Mouse (Mus musculus): ENCODE results near the gene G6pc3. TPM values are rescaled to one million over a fixed set of nuclear protein-coding genes. Genes with fewer than 3 reads are reported as not detected.

Gene G6pc3
- polyA plus RNA-seq, 1 experiment: 33.0 TPM

DNA sequence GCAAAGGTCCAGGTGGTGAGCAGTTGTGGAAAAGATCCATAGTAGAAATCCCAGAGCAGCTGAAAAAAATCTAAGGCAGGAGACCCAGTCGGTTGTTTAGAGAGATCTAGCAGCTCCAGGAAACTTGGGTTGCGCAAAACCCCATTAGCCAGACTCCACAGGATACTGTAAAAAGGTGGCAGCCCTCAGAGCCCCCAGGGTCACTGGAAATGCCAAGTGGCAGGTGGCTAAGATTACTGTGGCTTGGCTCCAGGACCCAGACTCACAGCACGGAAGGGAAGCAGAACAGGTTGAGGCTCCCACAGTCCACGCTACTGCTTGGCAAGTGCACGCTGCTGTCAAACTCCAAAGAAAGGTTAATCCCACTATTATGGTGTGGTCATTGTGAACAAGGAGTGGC lies 29.6 kb upstream of the G6pc3 start:
- H3K36me3 ChIP-seq (ENCODE audit: control insufficient read depth, insufficient read depth, low read length, poor library complexity, severe bottlenecking): peaks cover 19% of the 10 kb centered on the region
- no peak for TF ChIP-seq EP300 (IDR thresholded peaks at IDR 0.05; ENCODE audit: insufficient read depth, low read depth, low read length)
- no peak for TF ChIP-seq POLR2A (IDR thresholded peaks at IDR 0.05; ENCODE audit: insufficient read depth, low read length)
- TF ChIP-seq CTCF (IDR thresholded peaks at IDR 0.05; ENCODE audit: low read depth, low read length): no peak
- no peak overlapping the region for H3K4me3 ChIP-seq (ENCODE audit: low read depth, low read length)
- no peaks in the 10 kb centered on the region for H3K4me1 ChIP-seq (ENCODE audit: control insufficient read depth, insufficient read depth, low read length)
- no peaks in the 10 kb centered on the region for H3K27me3 ChIP-seq (ENCODE audit: control insufficient read depth, insufficient read depth, low read length, poor library complexity, severe bottlenecking)
- no peaks in the 10 kb centered on the region for H3K9me3 ChIP-seq (replicated peaks; ENCODE audit: control insufficient read depth, insufficient read depth, low read length, poor library complexity, severe bottlenecking)
- no peak overlapping the region for H3K27ac ChIP-seq (ENCODE audit: insufficient read depth, low read length)
- H3K9ac ChIP-seq (ENCODE audit: low read depth, poor library complexity, severe bottlenecking): no peak overlapping the region

DNA sequence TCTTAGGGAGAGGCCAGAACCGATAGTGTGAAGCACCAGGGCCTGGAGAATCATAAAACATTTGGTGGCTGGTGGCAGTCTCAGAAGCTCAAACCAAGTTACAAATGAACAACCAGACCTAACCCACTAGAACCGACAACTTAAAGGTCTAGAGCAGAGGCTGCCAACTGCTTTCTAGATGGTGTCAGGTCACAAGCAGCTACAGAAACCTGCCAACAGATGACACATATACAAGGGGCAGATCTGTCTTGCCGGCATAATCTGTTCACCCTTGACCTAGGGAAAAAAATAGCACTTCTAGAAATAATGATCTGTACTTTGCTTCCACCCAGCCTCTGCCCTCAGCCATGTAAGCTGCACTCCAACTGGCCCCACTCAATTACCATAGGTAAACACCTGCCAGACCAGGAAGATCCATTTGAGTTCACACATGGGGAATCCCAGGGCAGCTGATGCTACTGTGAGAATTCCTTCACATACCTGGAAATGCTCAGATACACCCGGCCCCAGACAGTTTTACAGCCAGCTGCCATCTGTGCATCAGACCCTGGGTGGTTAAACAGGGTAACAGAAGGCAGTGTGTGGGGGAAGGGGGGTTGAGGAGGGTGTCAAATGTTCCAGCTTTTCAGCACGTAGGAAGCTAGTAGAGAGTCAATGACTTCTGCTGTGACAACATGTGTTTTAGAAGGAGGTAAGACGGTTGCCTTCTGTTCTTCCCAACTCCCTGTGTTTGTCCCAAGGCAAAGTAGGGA lies 23.3 kb upstream of the G6pc3 start:
- H3K27ac ChIP-seq (ENCODE audit: insufficient read depth, low read length): no peak overlapping the region
- no peak overlapping the region for H3K9ac ChIP-seq (ENCODE audit: low read depth, poor library complexity, severe bottlenecking)
- no peaks in the 10 kb centered on the region for H3K9me3 ChIP-seq (replicated peaks; ENCODE audit: control insufficient read depth, insufficient read depth, low read length, poor library complexity, severe bottlenecking)
- H3K36me3 ChIP-seq (ENCODE audit: control insufficient read depth, insufficient read depth, low read length, poor library complexity, severe bottlenecking): peaks cover 41% of the 10 kb centered on the region
- TF ChIP-seq POLR2A (IDR thresholded peaks at IDR 0.05; ENCODE audit: insufficient read depth, low read length) (no peak), CTCF (IDR thresholded peaks at IDR 0.05; ENCODE audit: low read depth, low read length) (no peak), EP300 (IDR thresholded peaks at IDR 0.05; ENCODE audit: insufficient read depth, low read depth, low read length) (no peak)
- H3K27me3 ChIP-seq (ENCODE audit: control insufficient read depth, insufficient read depth, low read length, poor library complexity, severe bottlenecking): no peaks in the 10 kb centered on the region
- H3K4me1 ChIP-seq (ENCODE audit: control insufficient read depth, insufficient read depth, low read length): no peaks in the 10 kb centered on the region
- H3K4me3 ChIP-seq (ENCODE audit: low read depth, low read length): no peak overlapping the region

DNA sequence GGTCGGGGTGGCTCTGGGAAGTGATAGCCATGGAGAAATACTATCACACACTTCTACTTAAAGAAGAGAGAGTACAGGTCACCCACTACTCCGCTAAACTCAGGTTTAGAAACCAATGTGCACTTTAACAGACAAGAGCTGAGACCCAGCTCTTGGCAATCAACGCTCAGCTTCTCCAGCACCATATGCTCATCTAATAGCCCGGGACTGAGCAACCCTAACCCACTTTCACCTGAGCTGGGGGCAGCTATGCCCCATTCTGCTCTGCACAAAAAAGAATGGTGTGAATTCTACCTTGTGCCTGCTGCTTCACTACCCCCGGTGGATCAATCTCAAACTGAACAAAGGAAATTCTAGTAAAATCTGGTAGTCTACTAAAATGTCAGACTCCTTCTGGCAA lies 21.9 kb upstream of the G6pc3 start:
- H3K4me1 ChIP-seq (ENCODE audit: control insufficient read depth, insufficient read depth, low read length): no peaks in the 10 kb centered on the region
- no peak overlapping the region for H3K9ac ChIP-seq (ENCODE audit: low read depth, poor library complexity, severe bottlenecking)
- no peak overlapping the region for H3K27ac ChIP-seq (ENCODE audit: insufficient read depth, low read length)
- no peak overlapping the region for H3K4me3 ChIP-seq (ENCODE audit: low read depth, low read length)
- H3K9me3 ChIP-seq (replicated peaks; ENCODE audit: control insufficient read depth, insufficient read depth, low read length, poor library complexity, severe bottlenecking): no peaks in the 10 kb centered on the region
- no peak for TF ChIP-seq EP300 (IDR thresholded peaks at IDR 0.05; ENCODE audit: insufficient read depth, low read depth, low read length)
- TF ChIP-seq POLR2A (IDR thresholded peaks at IDR 0.05; ENCODE audit: insufficient read depth, low read length): no peak
- no peak for TF ChIP-seq CTCF (IDR thresholded peaks at IDR 0.05; ENCODE audit: low read depth, low read length)
- no peaks in the 10 kb centered on the region for H3K27me3 ChIP-seq (ENCODE audit: control insufficient read depth, insufficient read depth, low read length, poor library complexity, severe bottlenecking)
- peaks cover 44% of the 10 kb centered on the region for H3K36me3 ChIP-seq (ENCODE audit: control insufficient read depth, insufficient read depth, low read length, poor library complexity, severe bottlenecking)

- Histone ChIP-seq H3K27me3 (ENCODE audit: control insufficient read depth, insufficient read depth, low read length, poor library complexity, severe bottlenecking) (no peaks in the 10 kb centered on the region), H3K4me3 (ENCODE audit: low read depth, low read length) (no peak overlapping the region), H3K36me3 (ENCODE audit: control insufficient read depth, insufficient read depth, low read length, poor library complexity, severe bottlenecking) (peaks cover 37% of the 10 kb centered on the region), H3K9ac (ENCODE audit: low read depth, poor library complexity, severe bottlenecking) (no peak overlapping the region), H3K27ac (ENCODE audit: insufficient read depth, low read length) (no peak overlapping the region), H3K9me3 (replicated peaks; ENCODE audit: control insufficient read depth, insufficient read depth, low read length, poor library complexity, severe bottlenecking) (no peaks in the 10 kb centered on the region), H3K4me1 (ENCODE audit: control insufficient read depth, insufficient read depth, low read length) (no peaks in the 10 kb centered on the region)
- no peak for TF ChIP-seq POLR2A (IDR thresholded peaks at IDR 0.05; ENCODE audit: insufficient read depth, low read length)
- TF ChIP-seq EP300 (IDR thresholded peaks at IDR 0.05; ENCODE audit: insufficient read depth, low read depth, low read length): no peak
- TF ChIP-seq CTCF (IDR thresholded peaks at IDR 0.05; ENCODE audit: low read depth, low read length): no peak
Observed at GRCm38 (mm10) chr11:102168689-102169088, 20.7 kb upstream of the G6pc3 start.

DNA sequence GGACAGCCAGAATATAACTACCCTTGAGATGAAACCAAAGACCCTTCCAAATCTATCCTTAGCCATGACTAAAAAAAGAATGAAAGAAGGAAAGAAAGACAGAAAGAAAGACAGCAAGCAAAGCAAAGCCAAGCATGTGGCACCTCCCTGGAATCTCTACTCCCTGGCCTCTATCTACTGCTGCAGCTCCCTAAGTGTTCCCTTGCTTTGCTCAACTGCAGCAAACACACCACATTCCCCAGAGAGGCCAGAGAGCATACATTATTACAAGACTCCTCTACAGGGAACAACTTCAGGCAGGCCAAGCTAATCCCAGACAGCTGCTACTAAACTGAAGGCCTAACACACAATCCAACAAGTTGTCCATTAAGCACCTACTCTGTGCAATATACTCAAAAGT lies 9.6 kb upstream of the G6pc3 start:
- Histone ChIP-seq H3K36me3 (ENCODE audit: control insufficient read depth, insufficient read depth, low read length, poor library complexity, severe bottlenecking) (peaks cover 65% of the 10 kb centered on the region), H3K27ac (ENCODE audit: insufficient read depth, low read length) (no peak overlapping the region)

DNA sequence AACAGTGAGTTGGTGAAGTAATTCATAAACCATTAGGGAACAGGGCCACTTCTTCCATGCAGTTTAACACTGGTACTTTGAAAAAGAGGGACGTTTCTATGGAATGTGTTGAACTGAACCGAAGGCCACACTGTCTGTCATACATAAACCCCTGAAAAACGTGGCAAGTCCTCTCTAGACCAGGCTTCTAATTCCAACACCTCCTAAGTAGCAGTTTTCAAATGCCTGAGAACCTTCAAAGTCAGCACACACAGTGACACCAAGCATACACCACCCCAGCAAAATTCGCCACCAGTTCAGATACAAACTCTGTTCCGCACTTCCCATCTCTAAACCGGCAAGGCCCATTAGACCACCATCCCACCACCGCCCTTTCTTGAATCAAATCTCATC lies 5.2 kb upstream of the G6pc3 start:
- Histone ChIP-seq H3K9ac (ENCODE audit: low read depth, poor library complexity, severe bottlenecking) (peak overlapping the region; percentile 96), H3K27me3 (ENCODE audit: control insufficient read depth, insufficient read depth, low read length, poor library complexity, severe bottlenecking) (no peaks in the 10 kb centered on the region), H3K9me3 (replicated peaks; ENCODE audit: control insufficient read depth, insufficient read depth, low read length, poor library complexity, severe bottlenecking) (no peaks in the 10 kb centered on the region), H3K27ac (ENCODE audit: insufficient read depth, low read length) (peak overlapping the region; percentile 41; the same call in 1 of the 2 replicates), H3K4me1 (ENCODE audit: control insufficient read depth, insufficient read depth, low read length) (peaks cover 2% of the 10 kb centered on the region), H3K4me3 (ENCODE audit: low read depth, low read length) (peak overlapping the region; percentile 98), H3K36me3 (ENCODE audit: control insufficient read depth, insufficient read depth, low read length, poor library complexity, severe bottlenecking) (peaks cover 38% of the 10 kb centered on the region)
- TF ChIP-seq CTCF (IDR thresholded peaks at IDR 0.05; ENCODE audit: low read depth, low read length) (no peak), EP300 (IDR thresholded peaks at IDR 0.05; ENCODE audit: insufficient read depth, low read depth, low read length) (no peak), POLR2A (IDR thresholded peaks at IDR 0.05; ENCODE audit: insufficient read depth, low read length) (no peak)

More for the DNA sequence above, 9.6 kb upstream of the G6pc3 start:
- Histone ChIP-seq H3K9me3 (replicated peaks; ENCODE audit: control insufficient read depth, insufficient read depth, low read length, poor library complexity, severe bottlenecking) (no peaks in the 10 kb centered on the region), H3K4me1 (ENCODE audit: control insufficient read depth, insufficient read depth, low read length) (peaks cover 2% of the 10 kb centered on the region), H3K27me3 (ENCODE audit: control insufficient read depth, insufficient read depth, low read length, poor library complexity, severe bottlenecking) (no peaks in the 10 kb centered on the region), H3K9ac (ENCODE audit: low read depth, poor library complexity, severe bottlenecking) (no peak overlapping the region), H3K4me3 (ENCODE audit: low read depth, low read length) (no peak overlapping the region)
- TF ChIP-seq EP300 (IDR thresholded peaks at IDR 0.05; ENCODE audit: insufficient read depth, low read depth, low read length): no peak
- no peak for TF ChIP-seq POLR2A (IDR thresholded peaks at IDR 0.05; ENCODE audit: insufficient read depth, low read length)
- TF ChIP-seq CTCF (IDR thresholded peaks at IDR 0.05; ENCODE audit: low read depth, low read length): no peak

Data from ES-Bruce4 (cell line).